Mouse (Mus musculus) hindlimb bud, embryonic 11.5 days (tissue): ENCODE data around the gene Cpsf4l.

ENCODE experiments used
- DNase-seq: peaks from one replicate; pipeline ENCODE4 v3.0.0-alpha.2; 2012; ENCODE audit warnings: low read depth, low spot score; ENCODE audit errors: extremely low spot score

Cpsf4l gene

GRCm38 (mm10) chr11:113705966-113706652 lies 3.7 kb downstream of the Cpsf4l start:
- DNase-seq = no peak

GRCm38 (mm10) chr11:113703758-113704157 lies 6.1 kb downstream of the Cpsf4l start:
- no peak for DNase-seq

GRCm38 (mm10) chr11:113699643-113700042 lies 10.2 kb downstream of the Cpsf4l start:
- DNase-seq = no peak

GRCm38 (mm10) chr11:113698013-113698545 lies 11.7 kb downstream of the Cpsf4l start:
- DNase-seq = no peak

GRCm38 (mm10) chr11:113697571-113697970 lies 12.2 kb downstream of the Cpsf4l start:
- DNase-seq = no peak

- DNase-seq = no peak
Observed at GRCm38 (mm10) chr11:113691851-113692250, 18.0 kb downstream of the Cpsf4l start.

GRCm38 (mm10) chr11:113691318-113691717 lies 18.5 kb downstream of the Cpsf4l start:
- DNase-seq = no peak

- DNase-seq = no peak
Observed at GRCm38 (mm10) chr11:113690506-113690905, 19.3 kb downstream of the Cpsf4l start.

- DNase-seq = no peak
Observed at GRCm38 (mm10) chr11:113687031-113687430, 22.8 kb downstream of the Cpsf4l start.

- DNase-seq = no peak
Observed at GRCm38 (mm10) chr11:113684707-113685426, 24.9 kb downstream of the Cpsf4l start.

- peak; percentile 90 for DNase-seq
Observed at GRCm38 (mm10) chr11:113683957-113684706, 25.7 kb downstream of the Cpsf4l start, which contains the start of the genes Fam104a and D11Wsu47e. Gene Fam104a, minus strand, starts transcription at chr11:113684155. Gene D11Wsu47e, plus strand, starts transcription at chr11:113684412.

GRCm38 (mm10) chr11:113683627-113683956 lies 26.2 kb downstream of the Cpsf4l start:
- no peak for DNase-seq

GRCm38 (mm10) chr11:113682897-113683626 lies 26.8 kb downstream of the Cpsf4l start:
- no peak for DNase-seq

GRCm38 (mm10) chr11:113681979-113682378 lies 27.8 kb downstream of the Cpsf4l start:
- no peak for DNase-seq

- DNase-seq = no peak
Observed at GRCm38 (mm10) chr11:113680954-113681353, 28.9 kb downstream of the Cpsf4l start.

- no peak for DNase-seq
Observed at GRCm38 (mm10) chr11:113678373-113678772, 31.4 kb downstream of the Cpsf4l start.

GRCm38 (mm10) chr11:113677378-113677777 lies 32.4 kb downstream of the Cpsf4l start:
- DNase-seq = no peak

GRCm38 (mm10) chr11:113676847-113677246 lies 33.0 kb downstream of the Cpsf4l start:
- no peak for DNase-seq

GRCm38 (mm10) chr11:113674595-113674994 lies 35.2 kb downstream of the Cpsf4l start:
- DNase-seq = no peak

GRCm38 (mm10) chr11:113673614-113674013 lies 36.2 kb downstream of the Cpsf4l start:
- DNase-seq = no peak

- DNase-seq = no peak
Observed at GRCm38 (mm10) chr11:113669711-113670110, 40.1 kb downstream of the Cpsf4l start.
